Mouse (Mus musculus): Measurements from ENCODE around the gene Ly6g6d. TPM values are rescaled to one million over a fixed set of nuclear protein-coding genes. Genes with fewer than 3 reads are reported as not detected.

Ly6g6d gene
- total RNA-seq, 4 experiments from 2014 or later, result 1.4 to 2.9 (median 2.2) TPM

DNA sequence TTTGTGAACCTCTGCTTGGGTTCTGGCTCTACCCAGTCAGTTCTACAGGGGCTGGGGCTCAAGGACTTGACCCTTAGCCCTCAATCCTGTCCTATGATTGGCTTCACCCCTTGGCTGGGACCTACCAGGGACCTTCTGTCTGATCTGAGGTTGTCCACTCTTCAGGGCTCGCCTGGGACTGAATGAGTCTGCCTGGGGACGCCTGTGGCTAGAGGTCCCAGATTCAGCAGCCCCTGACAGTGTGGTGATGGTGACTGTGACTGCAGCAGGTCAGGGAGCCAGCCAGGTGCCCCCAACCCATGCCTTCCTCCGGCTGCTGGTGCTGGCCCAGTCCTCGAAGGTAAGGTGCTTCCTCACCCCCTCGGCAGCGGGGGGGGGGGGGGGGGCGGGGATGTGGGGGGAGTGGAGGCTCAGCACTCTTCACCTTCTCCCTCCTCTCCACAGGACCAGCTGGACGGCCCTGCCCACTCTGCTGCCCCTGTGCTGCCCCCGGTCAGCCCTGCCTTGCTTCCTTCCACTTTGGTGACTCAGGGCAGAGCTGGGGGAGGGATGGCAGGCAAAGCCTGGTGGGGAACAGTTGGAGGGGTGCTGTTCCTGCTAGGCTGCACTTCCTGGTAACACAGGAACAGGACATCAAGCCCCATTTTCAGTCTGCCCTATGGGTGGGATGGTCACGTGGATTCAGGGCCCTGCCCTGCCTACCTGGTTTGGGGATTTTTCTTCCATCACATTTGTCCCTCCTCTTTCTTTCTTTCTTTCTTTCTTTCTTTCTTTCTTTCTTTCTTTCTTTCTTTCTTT is 53.0 kb downstream of the Ly6g6d start:
- no peak for DNase-seq (ENCODE audit: low spot score in 2 of 2)

DNA sequence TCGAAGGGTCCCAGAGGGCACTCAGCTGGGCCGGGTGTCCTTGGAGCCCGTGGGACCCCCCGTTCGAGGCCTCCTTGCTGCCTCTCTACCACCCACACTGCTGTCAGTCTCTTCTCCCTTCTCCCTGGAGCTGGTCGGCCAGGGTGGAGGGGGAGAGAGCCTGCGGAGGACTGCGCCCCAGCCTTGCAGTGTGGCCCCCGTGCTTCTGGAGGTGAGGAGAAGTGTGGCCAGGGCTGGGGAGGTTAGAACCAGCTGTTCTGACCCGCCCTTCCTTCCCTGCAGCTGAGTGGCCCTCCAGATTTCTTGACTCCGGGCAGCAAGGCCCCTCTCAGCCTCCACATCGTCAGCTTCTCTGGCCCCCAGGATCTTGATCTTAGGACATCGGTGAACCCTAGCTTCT is 53.6 kb downstream of the Ly6g6d start:
- DNase-seq (ENCODE audit: low spot score in 2 of 2), result no peak

DNA sequence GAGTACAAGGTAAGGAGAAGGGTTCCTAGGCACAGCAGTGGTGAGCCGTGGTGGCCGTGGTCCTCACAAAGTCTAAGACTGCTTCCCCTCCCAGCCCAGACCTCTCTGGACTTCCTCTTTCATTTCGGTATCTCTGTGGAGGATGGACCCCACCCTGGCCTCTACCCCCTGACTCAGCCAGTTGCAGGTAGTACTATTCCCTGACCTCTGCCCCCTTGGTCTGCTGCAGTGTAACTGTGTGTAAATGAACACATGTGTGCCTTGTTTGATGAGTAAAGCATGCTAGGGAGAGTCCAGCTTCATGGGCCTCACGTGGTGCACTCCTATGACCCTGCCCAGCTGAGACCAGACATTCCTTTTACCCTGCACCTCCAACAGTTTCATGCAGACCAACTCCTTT is 54.1 kb downstream of the Ly6g6d start:
- DNase-seq (ENCODE audit: low spot score in 2 of 2), result no peak

DNA sequence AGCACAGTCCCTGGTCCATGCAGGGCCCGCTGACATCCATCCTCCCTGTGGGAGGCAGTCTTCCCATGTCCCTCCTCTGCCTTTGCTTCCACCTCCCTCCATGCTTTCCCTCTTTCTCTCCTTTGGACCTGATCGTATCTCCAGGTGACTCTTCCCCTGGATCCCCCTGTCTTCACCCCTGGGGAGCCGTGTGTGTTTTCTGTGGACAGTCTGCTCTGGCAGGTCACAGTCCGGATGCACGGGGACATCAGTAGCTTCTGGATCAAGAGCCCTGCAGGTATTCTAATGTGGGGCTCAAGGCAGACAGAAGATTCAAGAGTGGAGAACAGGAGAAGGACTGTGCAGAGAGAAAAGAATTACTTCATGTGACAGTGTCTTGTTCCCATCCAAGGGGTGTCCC is 54.6 kb downstream of the Ly6g6d start:
- DNase-seq (ENCODE audit: low spot score in 2 of 2), result no peak

DNA sequence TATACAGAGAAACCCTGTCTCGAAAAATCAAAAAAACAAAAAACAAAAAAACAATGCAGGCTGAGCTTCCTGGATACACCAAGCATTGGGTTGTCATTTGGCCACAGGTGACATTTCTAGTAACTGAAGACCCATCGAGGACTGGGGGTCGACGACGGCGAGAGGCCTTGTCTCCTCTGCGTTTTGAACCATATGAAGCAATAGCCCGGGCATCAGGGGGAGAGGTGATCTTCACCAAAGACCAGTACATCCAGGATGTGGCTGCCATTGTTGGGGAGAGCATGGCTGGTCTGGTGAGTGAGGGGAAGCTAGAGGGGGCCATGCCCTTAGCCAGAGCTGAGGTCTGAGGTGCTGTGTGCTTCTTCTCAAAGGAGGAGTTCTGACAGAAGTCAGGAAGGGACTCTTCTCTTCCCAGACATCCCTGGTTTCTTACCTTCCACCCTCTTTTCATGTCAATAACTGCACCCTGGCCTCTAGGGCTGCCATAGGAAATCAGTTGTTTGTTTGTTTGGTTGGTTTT is 55.3 kb downstream of the Ly6g6d start:
- DNase-seq (ENCODE audit: low spot score in 2 of 2), result no peak

DNA sequence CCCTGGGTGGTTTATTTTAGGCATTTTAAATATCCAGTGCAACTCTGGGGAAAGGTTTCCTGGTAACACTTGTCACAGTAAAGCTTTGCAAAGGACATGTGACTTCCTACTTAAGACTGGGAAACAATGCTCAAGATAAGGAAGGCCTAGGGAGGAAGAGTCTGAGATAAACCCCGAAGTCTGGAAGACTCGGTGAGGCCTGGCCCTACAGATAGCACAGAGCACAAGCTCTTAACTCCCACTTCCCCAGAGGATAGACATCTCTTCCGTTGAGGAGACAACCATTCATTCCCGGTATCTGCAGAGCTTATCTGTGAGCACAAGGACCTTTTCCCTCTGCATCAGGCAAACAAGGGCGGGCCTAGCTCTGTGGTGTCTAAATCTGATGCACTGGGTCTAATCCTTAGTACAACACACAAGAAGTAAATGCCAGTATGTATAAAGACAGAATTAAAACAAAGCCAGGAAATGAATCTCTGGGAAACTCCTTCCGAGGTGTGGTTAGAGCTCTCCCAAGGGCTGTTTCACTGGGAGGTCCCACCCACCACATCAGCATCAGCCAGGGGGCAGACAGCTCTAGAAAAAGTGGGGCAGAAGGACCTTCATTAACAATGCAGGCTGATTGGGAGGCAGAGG is 55.9 kb downstream of the Ly6g6d start:
- no peak for DNase-seq (ENCODE audit: low spot score in 2 of 2)

Other genes with a start within 250 kb of the Ly6g6d start
- 10 to 100 TPM; 52.3 to 70.3 (median 58.1) TPM for gene Stk19, start 241.1 kb downstream of the Ly6g6d start, total RNA-seq (2022)
- 10 to 100 TPM; 33.0 to 42.4 (median 34.4) TPM for gene Dxo, start 241.0 kb downstream of the Ly6g6d start, total RNA-seq (2022)
- gene Skiv2l, start 227.9 kb downstream of the Ly6g6d start, total RNA-seq (2022), result 10 to 100 TPM; 67.1 to 77.5 (median 71.5) TPM
- 10 to 100 TPM; 33.2 to 41.3 (median 40.8) TPM for gene Nelfe, start 227.7 kb downstream of the Ly6g6d start, total RNA-seq (2022)
- gene Cfb, start 215.5 kb downstream of the Ly6g6d start, total RNA-seq (2022), result under 1 TPM; 0.17 to 0.31 (median 0.18) TPM
- 10 to 100 TPM in 2 of 4 experiments, 1 to 10 TPM in 2; 8.3 to 10.2 (median 9.3) TPM for gene Zbtb12, start 198.6 kb downstream of the Ly6g6d start, total RNA-seq (2022)
- not detected for gene Gm20547, start 196.0 kb downstream of the Ly6g6d start, total RNA-seq (2022)
- 1 to 10 TPM; 3.1 to 4.4 (median 4.3) TPM for gene C2, start 179.8 kb downstream of the Ly6g6d start, total RNA-seq (2022)
- 100 to 1,000 TPM; 186 to 199 (median 189) TPM for gene Ehmt2, start 179.6 kb downstream of the Ly6g6d start, total RNA-seq (2022)
- under 1 TPM; 0.14 to 0.41 (median 0.34) TPM for gene Slc44a4, start 163.6 kb downstream of the Ly6g6d start, total RNA-seq (2022)
- gene Neu1, start 146.8 kb downstream of the Ly6g6d start, total RNA-seq (2022), result 10 to 100 TPM; 38.3 to 46.8 (median 41.7) TPM
- gene Hspa1b, start 118.8 kb downstream of the Ly6g6d start, total RNA-seq (2022), result 10 to 100 TPM; 13.2 to 31.7 (median 24.2) TPM
- gene Gm20481, start 108.2 kb downstream of the Ly6g6d start, total RNA-seq (2022), result not detected
- 10 to 100 TPM; 14.3 to 24.2 (median 19.4) TPM for gene Hspa1a, start 105.9 kb downstream of the Ly6g6d start, total RNA-seq (2022)
- gene Hspa1l, start 105.4 kb downstream of the Ly6g6d start, total RNA-seq (2022), result under 1 TPM; 0.23 to 0.45 (median 0.31) TPM
- gene Lsm2, start 96.2 kb downstream of the Ly6g6d start, total RNA-seq (2022), result 10 to 100 TPM; 13.1 to 19.1 (median 16.9) TPM
- 10 to 100 TPM; 49.9 to 58.8 (median 51.3) TPM for gene Vars, start 77.1 kb downstream of the Ly6g6d start, total RNA-seq (2022)
- gene Vwa7, start 61.5 kb downstream of the Ly6g6d start, total RNA-seq (2022), result under 1 TPM; 0.14 to 0.90 (median 0.56) TPM
- under 1 TPM in 2 of 4 experiments, not detected in 2; 0.76 to 0.95 TPM for gene Sapcd1, start 50.0 kb downstream of the Ly6g6d start, total RNA-seq (2022)
- 1 to 10 TPM; 1.1 to 2.1 (median 1.4) TPM for gene Msh5, start 31.3 kb downstream of the Ly6g6d start, total RNA-seq (2022)
- gene Clic1, start 28.1 kb downstream of the Ly6g6d start, total RNA-seq (2022), result 10 to 100 TPM in 2 of 4 experiments, 1 to 10 TPM in 2; 9.2 to 27.8 (median 15.9) TPM
- gene Ddah2, start 19.0 kb downstream of the Ly6g6d start, total RNA-seq (2022), result 10 to 100 TPM in 3 of 4 experiments, 1 to 10 TPM in 1; 8.8 to 20.3 (median 14.9) TPM
- not detected for gene Ly6g6c, start 12.7 kb downstream of the Ly6g6d start, total RNA-seq (2022)
- under 1 TPM in 1 of 4 experiments, not detected in 3; 0.48 TPM for gene Mpig6b, start 11.9 kb downstream of the Ly6g6d start, total RNA-seq (2022)
- 1 to 10 TPM; 4.6 to 7.1 (median 5.6) TPM for gene Ly6g6e, start 1.2 kb downstream of the Ly6g6d start, total RNA-seq (2022)
- 1 to 10 TPM in 1 of 4 experiments, under 1 TPM in 2, not detected in 1; 0.41 to 1.0 (median 0.89) TPM for gene Ly6g6f, start 7.5 kb upstream of the Ly6g6d start, total RNA-seq (2022)
- gene Abhd16a, start 11.2 kb upstream of the Ly6g6d start, total RNA-seq (2022), result 100 to 1,000 TPM in 3 of 4 experiments, 10 to 100 TPM in 1; 96.2 to 115 (median 106) TPM
- gene Ly6g5c, start 30.2 kb upstream of the Ly6g6d start, total RNA-seq (2022), result not detected
- under 1 TPM; 0.27 to 0.83 (median 0.63) TPM for gene Ly6g5b, start 37.4 kb upstream of the Ly6g6d start, total RNA-seq (2022)
- gene Gpank1, start 43.4 kb upstream of the Ly6g6d start, total RNA-seq (2022), result 10 to 100 TPM; 17.6 to 19.2 (median 18.0) TPM
- gene Csnk2b, start 44.0 kb upstream of the Ly6g6d start, total RNA-seq (2022), result 100 to 1,000 TPM; 176 to 194 (median 189) TPM
- 10 to 100 TPM; 27.6 to 31.6 (median 30.9) TPM for gene D17H6S53E, start 48.3 kb upstream of the Ly6g6d start, total RNA-seq (2022)
- gene Apom, start 54.0 kb upstream of the Ly6g6d start, total RNA-seq (2022), result not detected
- 100 to 1,000 TPM; 291 to 311 (median 298) TPM for gene Bag6, start 57.1 kb upstream of the Ly6g6d start, total RNA-seq (2022)
- 100 to 1,000 TPM; 302 to 328 (median 308) TPM for gene Prrc2a, start 86.8 kb upstream of the Ly6g6d start, total RNA-seq (2022)
- gene Aif1, start 98.0 kb upstream of the Ly6g6d start, total RNA-seq (2022), result 10 to 100 TPM in 2 of 4 experiments, 1 to 10 TPM in 2; 6.3 to 45.4 (median 25.7) TPM
- gene Lst1, start 110.4 kb upstream of the Ly6g6d start, total RNA-seq (2022), result 10 to 100 TPM in 1 of 4 experiments, 1 to 10 TPM in 3; 5.0 to 13.2 (median 7.1) TPM
- gene Ltb, start 116.4 kb upstream of the Ly6g6d start, total RNA-seq (2022), result 1 to 10 TPM in 1 of 4 experiments, under 1 TPM in 3; 0.53 to 1.4 (median 0.71) TPM
- gene Tnf, start 123.9 kb upstream of the Ly6g6d start, total RNA-seq (2022), result under 1 TPM in 1 of 4 experiments, not detected in 3; 0.29 TPM
- under 1 TPM; 0.32 to 0.89 (median 0.67) TPM for gene Lta, start 127.3 kb upstream of the Ly6g6d start, total RNA-seq (2022)
- gene Gm16181, start 142.8 kb upstream of the Ly6g6d start, total RNA-seq (2022), result not detected
- gene Atp6v1g2, start 155.6 kb upstream of the Ly6g6d start, total RNA-seq (2022), result 100 to 1,000 TPM; 592 to 630 (median 612) TPM
- 10 to 100 TPM; 12.9 to 16.4 (median 14.9) TPM for gene Nfkbil1, start 157.7 kb upstream of the Ly6g6d start, total RNA-seq (2022)
- gene Ddx39b, start 163.7 kb upstream of the Ly6g6d start, total RNA-seq (2022), result 100 to 1,000 TPM; 216 to 231 (median 222) TPM
- gene H2-D1, start 184.7 kb upstream of the Ly6g6d start, total RNA-seq (2022), result 100 to 1,000 TPM in 2 of 4 experiments, 10 to 100 TPM in 2; 23.2 to 135 (median 64.4) TPM
- 1 to 10 TPM in 2 of 4 experiments, under 1 TPM in 2; 0.85 to 2.5 (median 1.2) TPM for gene H2-Q1, start 242.3 kb upstream of the Ly6g6d start, total RNA-seq (2022)

All from layer of hippocampus, adult 8-10 months (tissue).